Mouse (Mus musculus) left cerebral cortex, postnatal 14 days (tissue): ENCODE data around the gene Nxpe3. TPM values are rescaled to one million over a fixed set of nuclear protein-coding genes. Genes with fewer than 3 reads are reported as not detected.
"Not testable (repeated sequence)": the region's sequence is repeated elsewhere in the genome, so short reads cannot be mapped to it uniquely, and the experiment has no call there.

Experiments used
- DNase-seq, 2 experiments: peaks; one replicate each; pipeline ENCODE4 v3.0.0; 2021 to 2022; ENCODE audit warnings: low spot score in 2 of 2, mixed read lengths in 1 of 2
- intact Hi-C: fragments of 180-260 bp; cut with DNase I; formaldehyde crosslinking; loops from one replicate; pipeline ENCODE4 v1.15.1; 2025
- total RNA-seq, 2 experiments: library from RNA; stranded (reverse); gene quantifications; 2 replicates each; pipeline ENCODE4 v1.2.3; 2021

Gene Nxpe3
- total RNA-seq, 2 experiments from 2014 or later = 7.3 to 7.5 TPM

- intact Hi-C loops = no loop called here
- DNase-seq = no peak
These were observed 52.0 kb downstream of the Nxpe3 start for GRCm38 (mm10) chr16:55843134-55843533.

- intact Hi-C loops = no loop called here
- no peak for DNase-seq
These were observed 53.6 kb downstream of the Nxpe3 start for GRCm38 (mm10) chr16:55841506-55841905.

DNA sequence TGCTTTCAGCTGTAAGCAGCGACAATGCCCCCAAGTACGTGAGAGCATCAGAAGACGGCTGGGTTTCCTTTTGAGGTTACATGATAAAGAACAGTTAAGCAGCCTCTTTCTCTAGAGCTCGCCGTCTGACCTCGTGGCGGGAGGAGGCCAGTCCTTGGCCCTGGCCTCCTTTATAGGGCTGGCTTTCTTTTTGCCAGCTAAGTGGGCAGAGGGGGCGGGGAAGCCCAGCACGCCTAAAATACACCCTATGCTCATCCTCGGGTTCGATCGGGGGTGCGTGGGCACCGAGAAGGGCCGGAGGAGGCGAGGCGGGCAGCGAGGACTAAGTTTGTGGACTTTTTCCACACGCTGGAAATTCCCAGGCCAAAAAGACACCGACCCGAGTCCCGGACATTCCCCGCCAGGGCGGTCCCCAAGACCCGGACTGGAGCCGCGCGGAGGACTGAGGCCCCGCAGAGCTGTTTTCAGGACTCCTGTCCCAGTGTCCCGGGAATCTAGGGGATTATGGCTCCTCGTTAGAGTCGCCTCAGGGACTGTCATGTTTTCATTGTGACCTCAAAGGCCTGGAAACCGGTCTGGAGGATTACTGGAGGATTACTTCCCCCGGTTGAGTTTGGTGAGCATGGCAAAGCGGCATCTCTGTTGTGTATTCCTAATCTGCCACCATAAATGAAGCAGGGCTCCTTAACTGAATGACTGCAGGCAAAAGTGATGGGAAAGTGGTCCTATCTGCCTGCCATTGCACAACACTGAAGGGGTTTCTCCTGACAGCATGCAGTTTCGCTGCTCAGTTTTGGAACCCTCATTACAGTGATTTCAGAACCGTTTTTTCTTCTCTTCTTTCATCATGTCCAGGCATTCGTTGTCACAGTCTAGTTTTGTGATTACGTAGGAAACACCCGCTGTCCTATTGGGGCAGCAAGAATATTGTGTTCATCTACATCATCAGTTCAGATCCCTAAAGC lies 56.3 kb downstream of the Nxpe3 start, which contains the start of gene Nfkbiz:
Gene Nfkbiz (minus strand): TSS at position 390 of the 965 bp plus-strand sequence.
- peak; percentile 52 to 73 for DNase-seq
- intact Hi-C loops = no loop called here

GRCm38 (mm10) chr16:55838129-55838509 lies 57.0 kb downstream of the Nxpe3 start:
- DNase-seq = no peak
- intact Hi-C loops = no loop called here

GRCm38 (mm10) chr16:55837653-55838052 lies 57.4 kb downstream of the Nxpe3 start:
- intact Hi-C loops, DNase-seq: not testable (repeated sequence)

- no peak for DNase-seq
- intact Hi-C loops = no loop called here
These were observed 57.9 kb downstream of the Nxpe3 start for GRCm38 (mm10) chr16:55837168-55837567.

- DNase-seq = no peak
- intact Hi-C loops = no loop called here
These were observed 59.3 kb downstream of the Nxpe3 start for GRCm38 (mm10) chr16:55835798-55836197.

GRCm38 (mm10) chr16:55832617-55833016 lies 62.5 kb downstream of the Nxpe3 start:
- no peak for DNase-seq
- intact Hi-C loops = no loop called here

GRCm38 (mm10) chr16:55832040-55832439 lies 63.0 kb downstream of the Nxpe3 start:
- no peak for DNase-seq
- intact Hi-C loops = no loop called here

- intact Hi-C loops = no loop called here
These were observed 63.6 kb downstream of the Nxpe3 start for GRCm38 (mm10) chr16:55831451-55831850.

DNA sequence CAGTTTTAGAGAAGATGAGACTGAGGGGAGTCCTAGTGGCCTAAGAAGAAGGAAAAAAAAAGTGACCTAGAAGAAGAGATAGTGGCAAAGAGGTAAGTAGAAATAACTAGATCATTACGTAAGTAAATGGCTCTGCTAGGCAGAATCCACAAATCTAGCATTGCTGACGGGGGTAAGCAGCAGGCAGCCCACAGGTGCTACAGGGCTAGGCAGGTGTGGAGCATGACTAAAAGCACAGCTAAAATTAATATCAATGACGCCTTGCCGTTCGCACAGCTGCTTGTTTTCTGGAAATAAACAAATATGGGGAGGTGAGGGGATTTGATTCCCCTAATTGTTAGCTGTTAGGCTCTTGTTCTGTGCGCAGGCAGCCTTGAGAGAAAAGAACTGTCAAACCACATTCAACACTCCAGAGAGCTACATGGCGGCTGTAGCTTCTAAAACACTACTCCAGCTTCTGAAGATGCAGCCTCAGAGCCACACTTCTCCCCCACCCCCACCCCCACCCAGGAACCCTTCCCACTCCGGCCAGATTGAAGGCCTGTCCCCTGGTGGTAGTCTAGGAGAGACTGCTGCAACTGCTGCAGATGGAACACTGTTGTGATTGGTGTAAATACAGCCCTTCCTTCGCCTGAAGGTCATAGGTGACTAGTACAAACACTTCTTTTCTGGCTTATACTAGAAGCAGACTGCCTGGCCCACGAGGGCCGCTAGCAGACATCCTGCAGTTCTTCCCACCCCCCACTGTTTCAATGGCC lies 71.5 kb downstream of the Nxpe3 start:
- intact Hi-C loops = loop anchor here (10.0 kb wide), 1 partner anchor 269 kb away; no protein-coding TSS in a partner anchor
- no peak for DNase-seq

More at GRCm38 (mm10) chr16:55831451-55831850, 63.6 kb downstream of the Nxpe3 start:
- no peak for DNase-seq

DNA sequence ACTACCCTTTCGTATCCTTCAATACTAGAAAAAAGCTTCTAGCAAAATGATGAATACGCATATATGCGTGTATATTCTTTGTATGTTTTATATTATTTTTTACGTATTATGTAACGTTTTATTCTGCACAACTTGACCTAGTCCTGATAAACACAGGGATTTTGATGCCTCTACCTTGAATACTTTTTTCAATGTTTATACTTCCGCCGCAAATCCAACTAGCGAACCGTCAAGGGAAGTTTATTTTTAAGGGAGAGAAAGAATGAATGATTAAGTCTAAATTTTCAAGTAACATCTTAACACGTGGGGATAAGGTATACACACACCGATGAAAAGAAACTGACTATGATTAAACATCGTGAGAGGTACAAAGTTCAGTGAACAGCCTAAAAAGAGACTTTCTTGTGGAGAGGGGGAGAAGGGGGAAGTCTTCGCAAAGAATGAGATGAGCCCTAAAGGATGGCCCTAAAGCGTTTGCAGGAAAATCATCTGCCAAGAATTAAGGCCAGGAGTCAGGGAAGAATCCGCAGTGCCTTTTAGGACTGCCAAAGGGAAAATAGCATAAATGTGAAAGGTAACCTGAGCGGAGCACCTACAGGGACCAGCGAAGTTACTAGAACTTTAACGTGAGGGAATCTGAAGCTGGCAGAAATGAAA lies 72.2 kb downstream of the Nxpe3 start:
- intact Hi-C loops = loop anchor here (10.0 kb wide), 1 partner anchor 268 kb away; no protein-coding TSS in a partner anchor

GRCm38 (mm10) chr16:55821997-55822740 lies 72.9 kb downstream of the Nxpe3 start:
- intact Hi-C loops = loop anchor here (10.0 kb wide), 1 partner anchor 267 kb away; no protein-coding TSS in a partner anchor

More for the DNA sequence above, 72.2 kb downstream of the Nxpe3 start:
- no peak for DNase-seq

DNA sequence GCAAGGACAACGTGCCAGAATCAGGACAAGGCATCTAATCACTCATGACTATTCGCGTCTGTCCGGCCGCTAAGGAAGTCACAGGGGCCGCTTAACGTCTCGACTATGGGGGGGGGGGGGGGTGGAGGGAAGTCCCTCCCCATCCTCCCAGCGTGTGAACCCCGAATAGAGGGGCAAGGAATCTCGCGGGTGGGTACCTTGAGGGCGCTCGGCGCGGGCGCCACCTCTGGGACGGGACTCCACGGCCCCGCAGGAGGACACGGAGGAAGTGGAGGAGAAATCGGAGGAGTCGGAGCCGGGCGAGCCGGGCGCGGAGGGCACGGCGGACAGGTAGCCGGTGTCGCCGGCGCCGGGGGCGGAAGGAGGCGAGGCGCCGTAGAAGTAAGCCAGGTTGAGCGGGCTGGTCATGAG lies 73.5 kb downstream of the Nxpe3 start:
- intact Hi-C loops = loop anchor here (10.0 kb wide), 1 partner anchor 267 kb away; no protein-coding TSS in a partner anchor
- DNase-seq = no peak

More at GRCm38 (mm10) chr16:55821997-55822740, 72.9 kb downstream of the Nxpe3 start:
- DNase-seq = peak; percentile 66 to 77

DNA sequence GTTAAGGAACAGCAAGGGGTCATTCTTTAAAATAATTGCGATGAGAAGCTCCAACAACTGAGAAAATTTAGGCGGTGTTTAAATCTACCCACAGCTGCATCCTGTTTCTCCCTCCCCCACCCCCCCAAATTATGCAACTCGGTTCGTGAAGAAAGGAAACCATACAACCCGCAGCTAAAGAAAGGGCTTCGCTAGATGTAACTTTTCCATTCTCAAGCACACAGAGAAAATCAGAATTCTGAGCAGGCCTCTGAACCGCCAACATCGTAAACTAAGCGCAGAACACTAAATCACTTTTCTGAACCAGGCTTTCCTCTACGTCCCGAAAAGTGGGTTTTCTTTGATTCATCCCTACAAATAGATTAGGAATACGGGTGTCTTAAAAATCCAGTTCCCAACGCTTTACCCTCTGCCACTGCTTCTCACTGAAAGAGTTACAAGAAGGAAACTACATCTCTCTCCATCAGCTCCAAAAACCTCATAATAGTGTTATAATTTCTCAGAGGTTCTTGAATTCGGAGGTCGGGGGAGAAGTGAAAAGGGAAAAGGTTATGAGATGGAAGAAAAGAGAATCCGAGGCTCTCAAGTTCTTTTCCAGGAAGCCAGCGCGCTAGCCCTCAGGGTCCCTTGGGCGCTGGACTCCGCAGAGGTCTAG lies 74.0 kb downstream of the Nxpe3 start:
- DNase-seq = no peak
- intact Hi-C loops = loop anchor here (10.0 kb wide), 1 partner anchor 266 kb away; no protein-coding TSS in a partner anchor

- intact Hi-C loops = loop anchor here (10.0 kb wide), 1 partner anchor 266 kb away; no protein-coding TSS in a partner anchor
These were observed 74.7 kb downstream of the Nxpe3 start for GRCm38 (mm10) chr16:55820161-55820915.

GRCm38 (mm10) chr16:55819186-55819861 lies 75.8 kb downstream of the Nxpe3 start:
- no peak for DNase-seq
- intact Hi-C loops = no loop called here

More at GRCm38 (mm10) chr16:55820161-55820915, 74.7 kb downstream of the Nxpe3 start:
- no peak for DNase-seq
